Mouse (Mus musculus) liver, embryonic 12.5 days (tissue): ENCODE measurements around the gene Tmem159. TPM values are rescaled to one million over a fixed set of nuclear protein-coding genes. Genes with fewer than 3 reads are reported as not detected.

Experiments used
- ATAC-seq: fragments of 200-750 bp; cut with Nextera tagmentation; 2 replicates; pipeline ENCODE4 v1.8.0; 2017; ENCODE audit warnings: moderate number of reproducible peaks, mild to moderate bottlenecking, moderate library complexity
- H3K27ac ChIP-seq: fragments of 300-500 bp; sonication (generic); 2 replicates; pipeline ENCODE4 v1.5.1; 2016; ENCODE audit warnings: mild to moderate bottlenecking
- H3K27me3 ChIP-seq: fragments of 300-500 bp; sonication (generic); replicated peaks from 2 replicates; pipeline ENCODE4 v1.6.1; 2016; ENCODE audit warnings: mild to moderate bottlenecking, moderate library complexity
- H3K36me3 ChIP-seq: fragments of 300-500 bp; sonication (generic); 2 replicates; pipeline ENCODE4 v1.6.1; 2016; ENCODE audit warnings: mild to moderate bottlenecking, moderate library complexity
- H3K4me1 ChIP-seq: fragments of 300-500 bp; sonication (generic); 2 replicates; pipeline ENCODE4 v1.6.1; 2016
- H3K4me2 ChIP-seq: fragments of 300-500 bp; sonication (generic); 2 replicates; pipeline ENCODE4 v1.6.1; 2016; ENCODE audit warnings: mild to moderate bottlenecking, moderate library complexity
- H3K4me3 ChIP-seq: fragments of 300-500 bp; sonication (generic); 2 replicates; pipeline ENCODE4 v1.5.1; 2016; ENCODE audit warnings: mild to moderate bottlenecking, moderate library complexity
- H3K9ac ChIP-seq: fragments of 300-500 bp; sonication (generic); 2 replicates; pipeline ENCODE4 v1.6.1; 2016; ENCODE audit warnings: mild to moderate bottlenecking, moderate library complexity
- H3K9me3 ChIP-seq: fragments of 300-500 bp; sonication (generic); replicated peaks from 2 replicates; pipeline ENCODE4 v1.6.1; 2016; ENCODE audit warnings: mild to moderate bottlenecking, moderate library complexity
- WGBS: fragments of 180-500 bp; shearing (Covaris S2); methylation state at CpG from one replicate; pipeline ENCODE4 v1.1.7; 2016; ENCODE audit not compliant: insufficient replicate concordance; 5-methylcytosine and 5-hydroxymethylcytosine counted together
- polyA plus RNA-seq: library from polyadenylated mRNA; unstranded; fragments of >200 nt; fragmentation: Nextera tagmentation; extraction: Ambion mirVana; gene quantifications from 2 replicates; pipeline ENCODE4 v1.2.1, GENCODE M21; 2016

The Tmem159 gene
- polyA plus RNA-seq, 1 experiment from 2014 or later = 3.9 TPM

DNA sequence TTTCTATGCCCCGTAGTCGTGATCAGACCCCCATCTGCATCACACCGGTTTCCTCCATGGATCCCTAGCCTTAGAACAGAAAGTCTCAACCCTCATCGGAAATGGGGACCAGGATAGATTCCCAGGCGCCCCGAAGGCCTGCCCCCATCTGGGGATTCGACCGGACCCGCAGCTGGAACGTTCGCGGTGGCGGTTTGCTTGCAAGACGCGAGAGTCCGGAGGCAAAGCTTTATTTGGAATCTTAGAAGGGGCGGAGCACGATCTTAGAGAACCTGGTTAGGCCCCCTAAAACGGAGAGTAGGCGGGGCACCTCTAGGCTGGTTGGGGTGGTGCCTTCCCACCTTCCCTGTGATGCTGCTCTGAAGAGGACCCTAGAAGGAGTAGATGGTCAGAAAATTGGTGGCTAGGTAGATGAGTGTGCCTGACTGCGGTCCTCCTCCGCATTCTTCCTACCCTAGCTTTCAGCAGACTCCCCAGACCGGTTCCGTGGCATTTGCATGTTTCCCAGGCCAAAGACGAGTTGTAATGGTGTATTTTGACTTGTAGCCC lies 940 bp downstream of the Tmem159 start:
- WGBS = 8% methylated on average over 25 of the region's 25 CpGs

DNA sequence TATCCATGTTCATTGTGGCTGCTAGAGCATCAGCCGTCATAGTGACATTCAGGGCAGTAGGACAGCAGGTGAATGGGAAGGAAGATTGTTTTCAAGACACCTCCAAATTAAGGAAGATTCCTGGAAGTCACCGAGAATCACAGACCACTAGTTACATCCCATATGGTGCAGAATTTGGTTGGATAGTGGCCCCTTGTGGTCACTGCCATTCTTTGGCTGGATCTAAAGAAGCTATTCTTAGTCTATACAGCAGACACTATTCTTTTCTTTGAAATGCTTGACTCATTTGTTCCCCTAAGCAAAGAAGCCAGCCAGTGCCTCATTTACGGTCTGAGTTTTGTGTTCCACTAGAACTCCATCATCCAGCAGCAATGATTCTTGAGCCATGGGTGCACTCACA lies 2.8 kb downstream of the Tmem159 start:
- WGBS = 63% methylated on average over 3 of the region's 3 CpGs
- no peak overlapping the region for H3K27ac ChIP-seq
- no peak overlapping the region for H3K4me3 ChIP-seq
- H3K4me1 ChIP-seq = peaks cover 16% of the 10 kb centered on the region; the same call in 1 of the 2 replicates
- no peak overlapping the region for H3K9ac ChIP-seq
- no peak for ATAC-seq
- peaks cover 12% of the 10 kb centered on the region; the same call in 1 of the 2 replicates for H3K27me3 ChIP-seq
- H3K36me3 ChIP-seq = no peaks in the 10 kb centered on the region
- H3K4me2 ChIP-seq = no peak overlapping the region
- no peaks in the 10 kb centered on the region for H3K9me3 ChIP-seq

More for the DNA sequence above, 940 bp downstream of the Tmem159 start:
- H3K4me1 ChIP-seq = peaks cover 16% of the 10 kb centered on the region; the same call in 1 of the 2 replicates
- H3K36me3 ChIP-seq = no peaks in the 10 kb centered on the region
- H3K9me3 ChIP-seq = no peaks in the 10 kb centered on the region
- peak overlapping the region; percentile 83 for H3K4me2 ChIP-seq
- 0 out of 2 replicates have a peak, but pooled peaks have one; percentile 7 for ATAC-seq
- no peak overlapping the region for H3K27ac ChIP-seq
- H3K4me3 ChIP-seq = peak overlapping the region; percentile 57
- peak overlapping the region; percentile 41; the same call in 1 of the 2 replicates for H3K9ac ChIP-seq
- peaks cover 12% of the 10 kb centered on the region; the same call in 1 of the 2 replicates for H3K27me3 ChIP-seq

DNA sequence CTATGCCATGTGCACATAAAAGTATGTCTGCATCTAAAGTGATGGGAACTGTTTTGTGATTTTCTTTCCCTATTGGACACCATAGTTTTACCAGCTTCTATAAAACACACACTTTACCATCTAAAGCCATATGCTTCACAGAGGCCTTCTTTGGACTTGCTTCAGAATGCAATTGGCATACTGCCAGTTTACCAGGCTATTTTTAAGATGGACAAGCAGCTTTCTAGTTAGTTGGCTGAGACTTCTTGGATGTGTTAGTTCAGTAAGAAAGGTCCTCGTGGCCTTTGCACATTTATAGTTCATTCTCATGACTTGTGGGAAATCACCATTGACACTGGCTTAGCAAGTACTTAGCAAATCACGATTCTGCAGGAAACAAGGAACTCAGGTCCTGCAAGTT lies 4.2 kb downstream of the Tmem159 start:
- ATAC-seq = no peak
- Histone ChIP-seq H3K4me1 (peaks cover 16% of the 10 kb centered on the region; the same call in 1 of the 2 replicates), H3K4me3 (no peak overlapping the region), H3K9ac (no peak overlapping the region), H3K27ac (no peak overlapping the region), H3K27me3 (peaks cover 12% of the 10 kb centered on the region; the same call in 1 of the 2 replicates), H3K4me2 (no peak overlapping the region), H3K36me3 (no peaks in the 10 kb centered on the region), H3K9me3 (no peaks in the 10 kb centered on the region)
- WGBS = 59% methylated on average over 2 of the region's 2 CpGs

DNA sequence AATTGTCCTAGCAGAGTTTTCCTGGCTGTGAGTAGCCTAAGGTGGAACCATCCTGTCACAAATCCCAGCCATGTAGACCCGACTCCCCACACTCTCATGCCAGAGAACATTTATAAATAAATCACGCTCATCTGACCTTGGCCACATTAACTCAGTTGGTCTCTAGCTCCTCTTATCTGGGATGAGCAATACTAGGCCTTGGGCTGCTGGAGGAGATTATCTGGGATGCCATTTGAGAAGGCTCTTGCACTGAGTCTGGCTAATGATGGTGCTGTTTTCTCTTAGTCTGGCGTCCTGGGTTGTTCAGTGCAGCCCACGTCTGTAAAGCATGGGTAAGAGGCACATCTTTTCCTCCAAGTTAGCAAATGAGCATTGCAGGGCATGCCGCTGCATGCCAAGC lies 7.5 kb downstream of the Tmem159 start:
- H3K4me1 ChIP-seq = no peaks in the 10 kb centered on the region
- no peak overlapping the region for H3K4me2 ChIP-seq
- H3K36me3 ChIP-seq = no peaks in the 10 kb centered on the region
- WGBS = 58% methylated on average over 5 of the region's 5 CpGs
- H3K9ac ChIP-seq = no peak overlapping the region
- H3K27me3 ChIP-seq = no peaks in the 10 kb centered on the region
- no peak overlapping the region for H3K4me3 ChIP-seq
- no peak overlapping the region for H3K27ac ChIP-seq
- no peak for ATAC-seq
- no peaks in the 10 kb centered on the region for H3K9me3 ChIP-seq

DNA sequence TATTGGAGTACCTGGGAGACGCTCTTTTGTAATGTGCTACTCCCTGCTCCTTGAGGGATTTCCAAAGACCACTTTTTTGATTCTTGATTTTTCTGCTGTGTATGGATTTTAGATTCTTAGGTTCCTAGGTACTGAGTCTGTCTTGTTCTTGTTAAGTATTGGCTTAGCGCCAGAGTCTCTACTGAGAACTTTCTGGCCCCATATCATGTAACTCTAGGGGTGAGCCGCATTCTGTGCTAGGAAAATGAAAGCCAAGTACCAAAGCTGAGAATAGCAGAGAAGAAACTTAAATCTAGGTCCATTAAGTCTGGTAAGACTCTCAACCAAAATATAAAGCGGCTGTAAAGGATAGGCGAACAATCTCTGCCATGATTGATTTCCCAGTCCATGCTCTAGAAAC lies 14.8 kb downstream of the Tmem159 start:
- Histone ChIP-seq H3K9ac (no peak overlapping the region), H3K9me3 (no peaks in the 10 kb centered on the region), H3K27me3 (no peaks in the 10 kb centered on the region), H3K36me3 (no peaks in the 10 kb centered on the region), H3K27ac (no peak overlapping the region), H3K4me3 (no peak overlapping the region), H3K4me2 (no peak overlapping the region), H3K4me1 (no peaks in the 10 kb centered on the region)
- ATAC-seq = no peak
- WGBS = 80% methylated on average over 5 of the region's 5 CpGs

DNA sequence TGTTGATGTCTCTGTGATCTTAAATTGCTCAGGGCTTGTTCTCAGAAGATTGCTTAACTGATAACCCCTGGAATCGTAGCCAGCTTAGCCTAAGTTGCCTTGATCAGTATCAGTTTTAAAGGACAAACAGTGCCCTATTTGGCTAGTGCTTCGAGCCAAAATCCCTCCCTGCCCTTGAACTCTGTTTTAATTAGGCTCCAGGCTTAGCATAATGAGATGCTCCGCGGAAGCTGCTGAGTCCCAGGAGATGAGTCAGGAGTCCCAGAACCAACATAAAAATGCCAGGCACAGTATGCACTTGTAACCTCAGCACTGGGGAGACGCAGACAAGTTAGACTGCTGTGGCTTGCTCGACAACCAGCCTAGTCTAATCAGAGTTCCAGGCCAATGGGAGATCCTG lies 15.4 kb downstream of the Tmem159 start:
- no peaks in the 10 kb centered on the region for H3K9me3 ChIP-seq
- H3K4me1 ChIP-seq = no peaks in the 10 kb centered on the region
- no peak overlapping the region for H3K4me2 ChIP-seq
- no peak overlapping the region for H3K27ac ChIP-seq
- ATAC-seq = no peak
- no peaks in the 10 kb centered on the region for H3K27me3 ChIP-seq
- no peaks in the 10 kb centered on the region for H3K36me3 ChIP-seq
- no peak overlapping the region for H3K9ac ChIP-seq
- H3K4me3 ChIP-seq = no peak overlapping the region
- WGBS = 55% methylated on average over 6 of the region's 6 CpGs

DNA sequence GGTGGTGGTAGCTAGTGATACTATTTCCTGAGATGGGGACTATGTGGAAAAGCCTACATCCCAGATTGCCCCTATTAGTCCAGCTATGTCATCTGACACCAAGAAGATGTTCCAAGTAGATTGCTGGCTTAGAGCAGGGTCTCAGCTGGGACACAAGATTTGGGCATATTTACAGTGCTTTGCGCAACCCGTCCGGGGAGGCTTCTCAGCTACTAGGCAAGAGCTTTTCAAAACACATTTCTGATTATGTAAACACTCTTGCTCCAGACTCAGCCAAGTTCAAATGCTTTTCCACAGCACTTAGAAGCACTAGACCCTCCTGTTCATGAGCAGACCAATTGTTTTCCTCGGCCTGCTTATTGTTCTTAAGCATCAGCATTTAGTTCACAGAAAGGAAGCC lies 21.6 kb downstream of the Tmem159 start:
- no peaks in the 10 kb centered on the region for H3K9me3 ChIP-seq
- no peak overlapping the region for H3K9ac ChIP-seq
- no peak overlapping the region for H3K4me3 ChIP-seq
- no peaks in the 10 kb centered on the region for H3K4me1 ChIP-seq
- ATAC-seq = no peak
- no peaks in the 10 kb centered on the region for H3K27me3 ChIP-seq
- no peak overlapping the region for H3K4me2 ChIP-seq
- no peaks in the 10 kb centered on the region for H3K36me3 ChIP-seq
- 73% methylated on average over 4 of the region's 4 CpGs for WGBS
- H3K27ac ChIP-seq = no peak overlapping the region

DNA sequence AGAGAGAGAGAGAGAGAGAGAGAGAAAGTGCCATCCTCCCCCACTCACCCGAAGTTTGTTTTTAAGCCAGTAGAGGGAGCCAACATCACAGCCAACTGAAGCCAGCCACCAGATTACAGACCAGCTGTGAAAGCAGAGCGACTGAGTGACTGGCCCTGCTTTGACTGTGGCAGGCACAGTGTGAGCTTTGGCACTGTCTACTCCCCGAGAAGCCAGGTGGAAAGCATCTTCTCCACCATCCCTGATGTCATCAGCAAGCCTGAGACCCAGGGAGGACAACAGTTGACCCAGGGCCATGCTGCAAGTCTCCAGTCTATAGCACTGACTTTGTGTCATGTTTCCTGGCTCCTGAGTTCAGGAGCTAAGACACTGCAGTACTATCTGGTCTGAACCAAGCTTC lies 22.7 kb downstream of the Tmem159 start:
- 0 out of 2 replicates have a peak, but pooled peaks have one; percentile 54 for ATAC-seq
- Histone ChIP-seq H3K36me3 (no peaks in the 10 kb centered on the region), H3K4me2 (no peak overlapping the region), H3K27me3 (no peaks in the 10 kb centered on the region), H3K9ac (no peak overlapping the region), H3K9me3 (no peaks in the 10 kb centered on the region), H3K4me3 (no peak overlapping the region), H3K4me1 (no peaks in the 10 kb centered on the region), H3K27ac (no peak overlapping the region)
- WGBS = 6% methylated on average over 3 of the region's 3 CpGs

DNA sequence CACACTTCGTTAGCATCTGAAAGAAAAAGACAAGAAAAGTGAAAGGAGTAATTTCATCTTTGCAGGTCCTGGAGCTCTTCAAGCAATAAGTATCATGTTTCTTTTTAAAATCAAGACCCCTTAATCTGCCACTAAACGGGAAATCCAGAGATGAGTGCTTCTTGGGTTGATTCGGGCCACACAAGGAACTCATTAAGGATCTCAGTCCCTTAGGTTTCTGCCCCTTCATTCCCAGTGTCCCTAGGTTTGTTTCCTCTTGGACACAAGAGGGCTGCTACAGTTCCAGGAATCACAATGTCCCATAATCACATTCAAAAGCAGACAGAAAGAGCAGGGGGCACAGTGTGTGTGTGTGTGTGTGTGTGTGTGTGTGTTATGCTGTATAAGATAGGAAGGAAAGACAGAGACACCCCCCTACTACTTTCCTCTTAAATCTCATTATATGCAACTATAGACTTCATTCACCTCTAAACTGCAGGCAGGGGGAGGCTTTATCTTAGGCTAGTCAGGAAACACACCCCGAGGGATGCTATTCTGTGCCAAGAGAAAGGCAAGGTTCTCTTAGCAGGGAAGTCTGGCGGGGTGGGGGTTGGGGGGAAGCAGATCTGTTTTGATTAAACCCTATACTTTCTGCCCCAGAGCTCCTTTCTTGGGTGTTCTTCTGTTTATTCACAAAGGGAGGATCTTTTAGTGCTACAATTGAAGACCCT lies 25.0 kb downstream of the Tmem159 start:
- H3K9me3 ChIP-seq = no peaks in the 10 kb centered on the region
- H3K27ac ChIP-seq = no peak overlapping the region
- H3K4me3 ChIP-seq = no peak overlapping the region
- H3K4me1 ChIP-seq = no peaks in the 10 kb centered on the region
- 41% methylated on average over 5 of the region's 5 CpGs for WGBS
- no peak overlapping the region for H3K4me2 ChIP-seq
- H3K36me3 ChIP-seq = no peaks in the 10 kb centered on the region
- H3K9ac ChIP-seq = no peak overlapping the region
- no peak for ATAC-seq
- no peaks in the 10 kb centered on the region for H3K27me3 ChIP-seq

DNA sequence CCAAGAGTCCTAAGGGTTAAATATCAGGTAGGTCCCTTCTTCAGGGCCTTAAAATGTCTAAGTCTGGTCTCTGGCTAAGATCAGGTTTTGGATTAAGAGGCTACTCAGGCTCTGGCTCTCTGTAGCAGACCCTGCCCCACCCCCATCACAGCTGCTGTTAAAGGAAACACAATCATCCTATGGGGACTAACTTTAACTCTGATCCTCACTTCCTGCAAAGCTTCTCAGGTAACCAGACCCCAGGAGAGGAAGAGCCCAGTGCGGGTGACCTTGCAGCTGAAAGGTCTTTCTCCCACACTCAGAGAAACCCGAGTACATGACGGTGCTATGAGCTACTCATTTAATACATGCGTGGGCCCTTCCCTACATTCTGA lies 25.5 kb downstream of the Tmem159 start:
- Histone ChIP-seq H3K9ac (no peak overlapping the region), H3K4me1 (no peaks in the 10 kb centered on the region), H3K27me3 (no peaks in the 10 kb centered on the region), H3K4me2 (no peak overlapping the region), H3K27ac (no peak overlapping the region), H3K36me3 (no peaks in the 10 kb centered on the region), H3K4me3 (no peak overlapping the region), H3K9me3 (no peaks in the 10 kb centered on the region)
- no peak for ATAC-seq
- WGBS = 33% methylated on average over 4 of the region's 4 CpGs

DNA sequence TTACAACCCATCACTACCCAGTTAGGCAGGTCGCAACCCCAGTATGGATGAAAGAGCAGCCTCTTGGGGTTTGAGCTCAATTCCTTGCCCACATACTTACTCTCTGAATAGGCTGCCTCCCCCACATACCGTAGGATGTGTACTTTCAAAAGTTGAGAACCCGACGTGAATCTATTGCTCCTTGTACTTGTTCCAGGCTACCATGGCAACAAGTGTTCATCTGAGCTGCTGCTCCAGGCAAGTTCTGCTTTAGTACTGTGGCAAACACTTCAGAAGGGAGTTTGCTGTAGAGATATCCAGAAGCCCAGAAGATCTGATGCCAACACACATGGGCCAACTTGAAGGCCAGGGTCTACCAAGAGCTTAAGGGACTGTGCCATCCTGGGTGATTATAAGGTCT lies 26.8 kb downstream of the Tmem159 start:
- H3K4me1 ChIP-seq = no peaks in the 10 kb centered on the region
- no peaks in the 10 kb centered on the region for H3K36me3 ChIP-seq
- no peaks in the 10 kb centered on the region for H3K9me3 ChIP-seq
- no peak overlapping the region for H3K4me3 ChIP-seq
- 71% methylated on average over 4 of the region's 4 CpGs for WGBS
- no peaks in the 10 kb centered on the region for H3K27me3 ChIP-seq
- no peak overlapping the region for H3K9ac ChIP-seq
- no peak for ATAC-seq
- H3K4me2 ChIP-seq = no peak overlapping the region
- no peak overlapping the region for H3K27ac ChIP-seq

DNA sequence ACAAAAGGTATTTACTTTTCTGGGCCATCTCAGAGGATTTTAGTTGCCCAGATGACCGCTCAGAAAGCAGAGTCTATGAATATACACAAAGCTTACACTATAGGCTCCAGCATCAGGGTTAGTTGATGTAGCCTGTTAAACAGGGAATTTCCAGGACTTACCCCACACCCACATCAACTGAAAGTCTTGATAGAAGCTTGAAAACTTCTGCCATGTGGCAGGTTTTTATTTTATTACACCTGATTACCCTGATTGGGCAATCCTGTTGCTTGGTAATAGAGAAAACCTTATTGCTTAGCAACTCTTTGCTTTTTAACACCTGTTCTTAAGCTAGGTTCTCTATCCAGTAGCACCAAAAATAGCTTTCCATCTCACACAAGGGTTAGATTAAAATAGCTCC lies 40.6 kb downstream of the Tmem159 start:
- Histone ChIP-seq H3K27me3 (no peaks in the 10 kb centered on the region), H3K9me3 (no peaks in the 10 kb centered on the region), H3K4me3 (no peak overlapping the region), H3K27ac (no peak overlapping the region), H3K36me3 (no peaks in the 10 kb centered on the region), H3K4me1 (no peaks in the 10 kb centered on the region), H3K4me2 (no peak overlapping the region), H3K9ac (no peak overlapping the region)
- ATAC-seq = no peak
- 42% methylated on average over 1 of the region's 1 CpGs for WGBS
